Mouse (Mus musculus) spleen, adult 2 months (tissue): ENCODE measurements around the gene Muc4. TPM values are rescaled to one million over a fixed set of nuclear protein-coding genes. Genes with fewer than 3 reads are reported as not detected.

Experiments used
- DNase-seq, 2 experiments: peaks; one replicate each; pipeline versions ENCODE4 v3.0.0 to v3.0.0-alpha.2; 2012 to 2021; ENCODE audit warnings: low spot score in 2 of 2, low read depth in 1 of 2
- H3K27ac ChIP-seq: fragments of 200-500 bp; 2 replicates; pipeline ENCODE4 v1.5.1; 2012; ENCODE audit warnings: low read length, inconsistent platforms; ENCODE audit not compliant: insufficient read depth
- H3K27me3 ChIP-seq: fragments of 200-500 bp; 2 replicates; pipeline ENCODE4 v1.6.1; 2012; ENCODE audit warnings: mild to moderate bottlenecking, moderate library complexity, low read length, inconsistent platforms; ENCODE audit not compliant: control insufficient read depth, insufficient read depth
- H3K36me3 ChIP-seq: fragments of 200-500 bp; 2 replicates; pipeline ENCODE4 v1.6.1; 2012; ENCODE audit warnings: mild to moderate bottlenecking, low read length, inconsistent platforms; ENCODE audit not compliant: control insufficient read depth, insufficient read depth
- H3K4me1 ChIP-seq: fragments of 200-500 bp; 2 replicates; pipeline ENCODE4 v1.6.1; 2011; ENCODE audit warnings: inconsistent platforms; ENCODE audit not compliant: control insufficient read depth, insufficient read depth, insufficient read length
- H3K4me3 ChIP-seq: fragments of 200-500 bp; 2 replicates; pipeline ENCODE4 v1.5.1; 2011; ENCODE audit warnings: mild to moderate bottlenecking, inconsistent platforms; ENCODE audit not compliant: insufficient read depth, insufficient read length; ENCODE audit errors: extremely low read depth
- CTCF ChIP-seq: fragments of 200-500 bp; IDR thresholded peaks from 2 replicates; pipeline ENCODE4 v1.5.1; 2011; ENCODE audit warnings: mild to moderate bottlenecking, inconsistent platforms; ENCODE audit not compliant: insufficient read depth, insufficient read length, insufficient replicate concordance; ENCODE audit errors: extremely low read depth
- POLR2A ChIP-seq: fragments of 200-500 bp; IDR thresholded peaks from 2 replicates; pipeline ENCODE4 v1.6.1; 2011; ENCODE audit warnings: low read depth, low read length, inconsistent platforms
- WGBS: fragments of 180-500 bp; shearing (Covaris S2); methylation state at CpG from one replicate; pipeline ENCODE4 v1.1.7; 2018; 5-methylcytosine and 5-hydroxymethylcytosine counted together
- polyA plus RNA-seq: library from polyadenylated mRNA; depleted of rRNA; stranded (reverse); fragments of >200 nt; gene quantifications from 2 replicates; pipeline ENCODE4 v1.2.3, GENCODE M21; 2012

Muc4 gene
- polyA plus RNA-seq, 1 experiment = 0.06 TPM

- WGBS = 90% methylated on average over 4 of the region's 4 CpGs
- DNase-seq = no peak
- no peaks in the 10 kb centered on the region for H3K4me1 ChIP-seq
- no peak overlapping the region for H3K27ac ChIP-seq
- no peak for TF ChIP-seq POLR2A
- TF ChIP-seq CTCF = no peak
- no peak overlapping the region for H3K4me3 ChIP-seq
- H3K36me3 ChIP-seq = no peaks in the 10 kb centered on the region
- no peaks in the 10 kb centered on the region for H3K27me3 ChIP-seq
Observed at GRCm38 (mm10) chr16:32723767-32724166, 11.9 kb upstream of the Muc4 start.

- H3K36me3 ChIP-seq = no peaks in the 10 kb centered on the region
- H3K4me1 ChIP-seq = no peaks in the 10 kb centered on the region
- H3K4me3 ChIP-seq = no peak overlapping the region
- DNase-seq = no peak
- no peak overlapping the region for H3K27ac ChIP-seq
- WGBS = 91% methylated on average over 2 of the region's 2 CpGs
- no peaks in the 10 kb centered on the region for H3K27me3 ChIP-seq
- TF ChIP-seq POLR2A (no peak), CTCF (no peak)
Observed at GRCm38 (mm10) chr16:32724259-32724658, 11.4 kb upstream of the Muc4 start.

- DNase-seq = no peak
- Histone ChIP-seq H3K27me3 (no peaks in the 10 kb centered on the region), H3K36me3 (no peaks in the 10 kb centered on the region), H3K4me1 (no peaks in the 10 kb centered on the region), H3K4me3 (no peak overlapping the region), H3K27ac (no peak overlapping the region)
- no peak for TF ChIP-seq POLR2A
- no peak for TF ChIP-seq CTCF
Observed at GRCm38 (mm10) chr16:32726501-32726900, 9.2 kb upstream of the Muc4 start.

GRCm38 (mm10) chr16:32728240-32728639, 7.4 kb upstream of the Muc4 start:
- TF ChIP-seq POLR2A = no peak
- TF ChIP-seq CTCF = no peak
- Histone ChIP-seq H3K27me3 (no peaks in the 10 kb centered on the region), H3K4me1 (no peaks in the 10 kb centered on the region), H3K4me3 (no peak overlapping the region), H3K27ac (no peak overlapping the region), H3K36me3 (no peaks in the 10 kb centered on the region)
- no peak for DNase-seq

GRCm38 (mm10) chr16:32728730-32729129, 7.0 kb upstream of the Muc4 start:
- no peak for TF ChIP-seq CTCF
- TF ChIP-seq POLR2A = no peak
- 77% methylated on average over 1 of the region's 1 CpGs for WGBS
- H3K27me3 ChIP-seq = no peaks in the 10 kb centered on the region
- no peak overlapping the region for H3K27ac ChIP-seq
- no peak overlapping the region for H3K4me3 ChIP-seq
- DNase-seq = no peak
- no peaks in the 10 kb centered on the region for H3K4me1 ChIP-seq
- H3K36me3 ChIP-seq = no peaks in the 10 kb centered on the region

GRCm38 (mm10) chr16:32733213-32733612, 2.5 kb upstream of the Muc4 start:
- WGBS = 88% methylated on average over 3 of the region's 3 CpGs
- H3K27ac ChIP-seq = no peak overlapping the region
- TF ChIP-seq CTCF (no peak), POLR2A (no peak)
- H3K27me3 ChIP-seq = no peaks in the 10 kb centered on the region
- no peaks in the 10 kb centered on the region for H3K4me1 ChIP-seq
- no peaks in the 10 kb centered on the region for H3K36me3 ChIP-seq
- no peak for DNase-seq
- H3K4me3 ChIP-seq = no peak overlapping the region

- no peak for DNase-seq
- Histone ChIP-seq H3K4me3 (no peak overlapping the region), H3K36me3 (no peaks in the 10 kb centered on the region), H3K27ac (no peak overlapping the region), H3K4me1 (no peaks in the 10 kb centered on the region), H3K27me3 (no peaks in the 10 kb centered on the region)
- no peak for TF ChIP-seq POLR2A
- TF ChIP-seq CTCF = no peak
- WGBS = 70% methylated on average over 3 of the region's 3 CpGs
Observed at GRCm38 (mm10) chr16:32736022-32736421, 336 bp downstream of the Muc4 start.

GRCm38 (mm10) chr16:32740003-32740663, 4.4 kb downstream of the Muc4 start:
- Histone ChIP-seq H3K36me3 (no peaks in the 10 kb centered on the region), H3K4me1 (no peaks in the 10 kb centered on the region), H3K27ac (no peak overlapping the region), H3K27me3 (no peaks in the 10 kb centered on the region), H3K4me3 (no peak overlapping the region)
- WGBS = 86% methylated on average over 8 of the region's 8 CpGs
- no peak for DNase-seq
- TF ChIP-seq CTCF = no peak
- TF ChIP-seq POLR2A = no peak
